Mouse (Mus musculus): ENCODE measurements around the gene Ptpn7. TPM values are rescaled to one million over a fixed set of nuclear protein-coding genes. Genes with fewer than 3 reads are reported as not detected.

The Ptpn7 gene
- total and polyA plus RNA-seq, 2 experiments from 2014 or later: 0.30 to 3.9 TPM

GRCm38 (mm10) chr1:135128986-135129385 lies 3.5 kb upstream of the Ptpn7 start:
- no peak for ATAC-seq (ENCODE audit: insufficient read depth, low read depth)
- H3K4me3 ChIP-seq (ENCODE audit: low read depth, low read length): no peak overlapping the region
- no peak overlapping the region for H3K9ac ChIP-seq (replicated peaks; ENCODE audit: low read depth, low read length)
- WGBS: 34% methylated on average over 9 of the region's 9 CpGs
- no peak overlapping the region for H3K27ac ChIP-seq (ENCODE audit: low read depth)
- TF ChIP-seq CTCF (IDR thresholded peaks at IDR 0.05; ENCODE audit: low read depth) (no peak), EP300 (IDR thresholded peaks at IDR 0.05; ENCODE audit: low read depth) (no peak)
- H3K36me3 ChIP-seq (replicated peaks; ENCODE audit: control insufficient read depth, insufficient read depth, low read length): no peaks in the 10 kb centered on the region
- H3K4me1 ChIP-seq (ENCODE audit: control insufficient read depth, insufficient read depth): peaks cover 21% of the 10 kb centered on the region; the same call in 1 of the 2 replicates
- H3K4me2 ChIP-seq (ENCODE audit: low read depth, low read length): no peak overlapping the region
- peaks cover 52% of the 10 kb centered on the region for H3K27me3 ChIP-seq (ENCODE audit: control insufficient read depth, insufficient read depth, low read length)
- no peak for DNase-seq (ENCODE audit: low spot score)
- H3K9me3 ChIP-seq (replicated peaks; ENCODE audit: control insufficient read depth, low read length): no peaks in the 10 kb centered on the region

GRCm38 (mm10) chr1:135129543-135130183 lies 2.8 kb upstream of the Ptpn7 start:
- peaks cover 47% of the 10 kb centered on the region for H3K27me3 ChIP-seq (ENCODE audit: control insufficient read depth, insufficient read depth, low read length)
- ATAC-seq (ENCODE audit: insufficient read depth, low read depth) (no peak), DNase-seq (ENCODE audit: low spot score) (no peak)
- no peak for TF ChIP-seq CTCF (IDR thresholded peaks at IDR 0.05; ENCODE audit: low read depth)
- TF ChIP-seq EP300 (IDR thresholded peaks at IDR 0.05; ENCODE audit: low read depth): no peak
- 66% methylated on average over 9 of the region's 9 CpGs for WGBS
- H3K9ac ChIP-seq (replicated peaks; ENCODE audit: low read depth, low read length): no peak overlapping the region
- H3K9me3 ChIP-seq (replicated peaks; ENCODE audit: control insufficient read depth, low read length): no peaks in the 10 kb centered on the region
- no peak overlapping the region for H3K4me2 ChIP-seq (ENCODE audit: low read depth, low read length)
- no peaks in the 10 kb centered on the region for H3K36me3 ChIP-seq (replicated peaks; ENCODE audit: control insufficient read depth, insufficient read depth, low read length)
- no peak overlapping the region for H3K27ac ChIP-seq (ENCODE audit: low read depth)
- H3K4me1 ChIP-seq (ENCODE audit: control insufficient read depth, insufficient read depth): peaks cover 21% of the 10 kb centered on the region; the same call in 1 of the 2 replicates
- no peak overlapping the region for H3K4me3 ChIP-seq (ENCODE audit: low read depth, low read length)

GRCm38 (mm10) chr1:135130376-135131018 lies 2.0 kb upstream of the Ptpn7 start:
- H3K36me3 ChIP-seq (replicated peaks; ENCODE audit: control insufficient read depth, insufficient read depth, low read length): no peaks in the 10 kb centered on the region
- H3K4me3 ChIP-seq (ENCODE audit: low read depth, low read length): no peak overlapping the region
- TF ChIP-seq CTCF (IDR thresholded peaks at IDR 0.05; ENCODE audit: low read depth): no peak
- no peak for TF ChIP-seq EP300 (IDR thresholded peaks at IDR 0.05; ENCODE audit: low read depth)
- H3K9me3 ChIP-seq (replicated peaks; ENCODE audit: control insufficient read depth, low read length): no peaks in the 10 kb centered on the region
- no peak overlapping the region for H3K9ac ChIP-seq (replicated peaks; ENCODE audit: low read depth, low read length)
- no peak for ATAC-seq (ENCODE audit: insufficient read depth, low read depth)
- H3K4me2 ChIP-seq (ENCODE audit: low read depth, low read length): no peak overlapping the region
- H3K27ac ChIP-seq (ENCODE audit: low read depth): no peak overlapping the region
- no peak for DNase-seq (ENCODE audit: low spot score)
- H3K27me3 ChIP-seq (ENCODE audit: control insufficient read depth, insufficient read depth, low read length): peaks cover 42% of the 10 kb centered on the region
- peaks cover 21% of the 10 kb centered on the region; the same call in 1 of the 2 replicates for H3K4me1 ChIP-seq (ENCODE audit: control insufficient read depth, insufficient read depth)
- whole genome bisulfite sequencing: 56% methylated on average over 2 of the region's 2 CpGs

GRCm38 (mm10) chr1:135131034-135131433 lies 1.5 kb upstream of the Ptpn7 start:
- TF ChIP-seq EP300 (IDR thresholded peaks at IDR 0.05; ENCODE audit: low read depth) (no peak), CTCF (IDR thresholded peaks at IDR 0.05; ENCODE audit: low read depth) (no peak)
- Histone ChIP-seq H3K4me1 (ENCODE audit: control insufficient read depth, insufficient read depth) (peaks cover 18% of the 10 kb centered on the region; the same call in 1 of the 2 replicates), H3K4me3 (ENCODE audit: low read depth, low read length) (no peak overlapping the region), H3K27me3 (ENCODE audit: control insufficient read depth, insufficient read depth, low read length) (peaks cover 39% of the 10 kb centered on the region), H3K27ac (ENCODE audit: low read depth) (peak overlapping the region; percentile 8; the same call in 1 of the 2 replicates), H3K36me3 (replicated peaks; ENCODE audit: control insufficient read depth, insufficient read depth, low read length) (no peaks in the 10 kb centered on the region), H3K9me3 (replicated peaks; ENCODE audit: control insufficient read depth, low read length) (no peaks in the 10 kb centered on the region), H3K4me2 (ENCODE audit: low read depth, low read length) (peak overlapping the region; percentile 23; the same call in 1 of the 2 replicates), H3K9ac (replicated peaks; ENCODE audit: low read depth, low read length) (no peak overlapping the region)
- 0 out of 2 replicates have a peak, but pooled peaks have one; percentile 14 for ATAC-seq (ENCODE audit: insufficient read depth, low read depth)
- 16% methylated on average over 6 of the region's 6 CpGs for WGBS
- DNase-seq (ENCODE audit: low spot score): no peak

GRCm38 (mm10) chr1:135131560-135131959 lies 940 bp upstream of the Ptpn7 start:
- DNase-seq (ENCODE audit: low spot score): no peak
- TF ChIP-seq CTCF (IDR thresholded peaks at IDR 0.05; ENCODE audit: low read depth) (no peak), EP300 (IDR thresholded peaks at IDR 0.05; ENCODE audit: low read depth) (no peak)
- Histone ChIP-seq H3K4me3 (ENCODE audit: low read depth, low read length) (no peak overlapping the region), H3K9ac (replicated peaks; ENCODE audit: low read depth, low read length) (no peak overlapping the region), H3K4me1 (ENCODE audit: control insufficient read depth, insufficient read depth) (peaks cover 16% of the 10 kb centered on the region; the same call in 1 of the 2 replicates), H3K27me3 (ENCODE audit: control insufficient read depth, insufficient read depth, low read length) (peaks cover 34% of the 10 kb centered on the region), H3K36me3 (replicated peaks; ENCODE audit: control insufficient read depth, insufficient read depth, low read length) (no peaks in the 10 kb centered on the region), H3K9me3 (replicated peaks; ENCODE audit: control insufficient read depth, low read length) (no peaks in the 10 kb centered on the region), H3K4me2 (ENCODE audit: low read depth, low read length) (peak overlapping the region; percentile 23; the same call in 1 of the 2 replicates), H3K27ac (ENCODE audit: low read depth) (peak overlapping the region; percentile 8; the same call in 1 of the 2 replicates)
- WGBS: 44% methylated on average over 8 of the region's 8 CpGs
- ATAC-seq (ENCODE audit: insufficient read depth, low read depth): no peak
